Mouse (Mus musculus): ENCODE measurements around the gene Micall1. TPM values are rescaled to one million over a fixed set of nuclear protein-coding genes. Genes with fewer than 3 reads are reported as not detected.

Micall1 gene
- 1.6 and 1.7 TPM in 2 replicates for polyA plus RNA-seq (2012; rRNA removed)
- polyA plus RNA-seq (2014; fragmentation: Nextera tagmentation; extraction: Ambion mirVana) = 0.69 and 0.71 TPM in 2 replicates

DNA sequence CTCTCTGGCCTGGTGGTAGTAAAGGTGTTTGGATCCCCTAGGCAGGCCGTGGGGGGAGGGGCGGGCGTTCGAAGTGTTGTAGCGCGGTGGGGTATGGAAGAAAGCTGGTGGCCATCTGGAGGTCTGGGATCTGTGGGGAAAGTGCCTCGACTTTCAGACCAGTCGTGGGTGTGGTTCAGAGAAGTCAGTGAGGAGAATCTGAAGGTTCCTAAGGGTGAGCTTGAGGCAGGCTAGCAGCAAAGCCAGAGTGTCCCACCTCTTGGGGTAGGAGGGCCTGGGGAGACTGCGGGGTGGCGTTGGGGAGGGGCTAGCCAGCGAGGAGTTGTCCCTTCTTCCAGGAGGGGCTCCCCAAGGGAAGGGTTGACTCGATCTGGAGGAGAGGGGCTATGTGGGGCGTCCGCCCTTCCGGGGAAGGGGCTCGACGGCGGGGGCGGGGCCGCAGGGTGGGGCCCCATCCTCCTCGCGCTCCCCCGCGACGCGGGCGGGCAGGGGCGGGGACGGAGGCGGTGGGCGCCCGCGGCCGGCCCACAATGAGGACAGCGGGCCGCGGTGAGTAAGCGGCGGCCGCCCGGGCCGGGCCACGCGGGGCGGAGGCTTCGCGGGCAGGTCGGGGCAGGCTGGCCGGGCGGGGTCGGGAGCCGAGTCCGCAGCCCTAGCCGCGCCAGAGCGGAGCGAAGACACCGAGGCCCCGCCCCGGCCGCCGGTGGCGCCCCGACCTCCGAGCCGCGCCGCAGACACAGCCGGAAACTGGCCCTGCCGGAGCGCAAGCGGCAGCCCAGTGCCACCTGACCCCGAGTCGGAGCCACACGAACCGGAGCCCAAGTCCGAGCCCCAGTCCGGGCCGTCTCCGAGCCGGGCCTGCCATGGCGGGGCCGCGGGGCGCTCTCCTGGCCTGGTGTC lies at the start of gene Micall1:
Micall1 (plus strand) TSS at position 478 of the 900 bp plus-strand sequence.
- peak within 1 kb of the TSS; percentile 92 for H3K4me2 ChIP-seq (ENCODE audit: low read depth)
- no peaks in the 10 kb centered on the region for H3K36me3 ChIP-seq (replicated peaks; ENCODE audit: control insufficient read depth, insufficient read depth, low read depth)
- under 1% methylated on average over 68 of the region's 85 CpGs for WGBS (ENCODE audit: insufficient replicate concordance)
- TF ChIP-seq CTCF (IDR thresholded peaks at IDR 0.05; ENCODE audit: low read depth) (no peak), EP300 (IDR thresholded peaks at IDR 0.05; ENCODE audit: low read depth) (no peak)
- peaks cover 2% of the 10 kb centered on the region; the same call in 1 of the 2 replicates for H3K27me3 ChIP-seq (ENCODE audit: control insufficient read depth, insufficient read depth, low read length)
- DNase-seq (ENCODE audit: low read depth in 3 of 3, low spot score in 3 of 3) (peak in 2 of 3 experiments; percentile 34 to 38), ATAC-seq (ENCODE audit: insufficient read depth) (peak; percentile 75)
- H3K27ac ChIP-seq = no peak within 1 kb of the TSS
- H3K9ac ChIP-seq (replicated peaks) = peak within 1 kb of the TSS; percentile 64
- peaks cover 7 to 25% of the 10 kb centered on the region in 2 experiments for H3K4me1 ChIP-seq (replicated peaks; ENCODE audit: control insufficient read depth in 2 of 2, insufficient read depth in 2 of 2, low read length in 1 of 2)
- H3K9me3 ChIP-seq (ENCODE audit: control insufficient read depth, low read length) = no peaks in the 10 kb centered on the region
- peak within 1 kb of the TSS; percentile 63 to 67 for H3K4me3 ChIP-seq (ENCODE audit: insufficient read depth in 1 of 2, low read depth in 2 of 2, low read length in 2 of 2)

- Histone ChIP-seq H3K4me1 (replicated peaks; ENCODE audit: control insufficient read depth in 2 of 2, insufficient read depth in 2 of 2, low read length in 1 of 2) (peaks cover 37 to 38% of the 10 kb centered on the region in 2 experiments), H3K4me3 (ENCODE audit: insufficient read depth in 1 of 2, low read depth in 2 of 2, low read length in 2 of 2) (peak overlapping the region; percentile 32 to 93), H3K9ac (replicated peaks) (peak overlapping the region; percentile 94), H3K27ac (peak overlapping the region; percentile 42), H3K36me3 (replicated peaks; ENCODE audit: control insufficient read depth, insufficient read depth, low read depth) (peaks cover 51% of the 10 kb centered on the region), H3K9me3 (ENCODE audit: control insufficient read depth, low read length) (no peaks in the 10 kb centered on the region), H3K27me3 (ENCODE audit: control insufficient read depth, insufficient read depth, low read length) (no peaks in the 10 kb centered on the region), H3K4me2 (ENCODE audit: low read depth) (peak overlapping the region; percentile 87)
- ATAC-seq (ENCODE audit: insufficient read depth) = no peak
- DNase-seq (ENCODE audit: low read depth in 3 of 3, low spot score in 3 of 3) = no peak
- WGBS (ENCODE audit: insufficient replicate concordance) = 68% methylated on average over 14 of the region's 14 CpGs
- TF ChIP-seq EP300 (IDR thresholded peaks at IDR 0.05; ENCODE audit: low read depth) = no peak
Measured at GRCm38 (mm10) chr15:79060887-79061565, 47.7 kb upstream of the Micall1 start.

DNA sequence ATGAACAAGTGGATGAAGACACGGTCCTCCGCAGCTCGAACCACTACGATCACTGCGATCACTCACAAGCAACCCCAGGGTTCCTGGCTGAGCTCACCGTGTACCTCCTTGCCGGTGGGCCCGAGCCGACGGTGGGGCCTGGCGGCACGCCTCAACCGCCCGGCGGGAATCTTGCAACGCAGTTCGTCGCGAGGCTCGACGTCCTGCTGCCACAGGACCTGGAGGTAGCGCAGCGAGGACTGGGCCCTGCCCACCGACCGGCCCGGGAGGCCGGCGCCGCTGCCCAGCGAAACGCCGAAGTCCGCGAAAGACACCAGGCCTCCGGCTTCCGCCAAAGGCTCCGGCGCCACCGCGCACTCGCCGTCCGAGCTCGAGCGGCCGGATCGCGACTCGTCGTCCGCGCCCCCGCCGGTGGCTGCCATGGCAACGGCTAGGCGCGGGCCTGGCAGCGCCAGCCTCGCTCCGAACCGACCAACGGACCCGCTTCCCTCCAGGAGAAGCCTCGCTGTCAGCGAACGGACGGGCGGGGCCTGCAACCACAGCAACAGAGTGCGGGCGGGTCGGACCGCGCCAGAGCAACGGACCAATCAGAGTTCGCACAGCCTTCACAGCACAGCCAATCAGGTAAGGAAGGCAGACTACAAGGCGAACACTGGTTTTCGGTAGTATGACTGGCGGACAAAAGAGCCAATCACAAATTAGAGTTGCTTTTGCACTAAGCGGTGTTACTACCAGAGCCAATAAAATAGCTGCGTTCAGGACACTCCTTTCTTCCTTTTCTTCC lies 46.1 kb upstream of the Micall1 start, which contains the start of gene Ankrd54:
Ankrd54 (minus strand) TSS at position 518 of the 784 bp plus-strand sequence.
- Histone ChIP-seq H3K4me2 (ENCODE audit: low read depth) (peak within 1 kb of the TSS; percentile 87), H3K36me3 (replicated peaks; ENCODE audit: control insufficient read depth, insufficient read depth, low read depth) (peaks cover 35% of the 10 kb centered on the region), H3K4me1 (replicated peaks; ENCODE audit: control insufficient read depth in 2 of 2, insufficient read depth in 2 of 2, low read length in 1 of 2) (peaks cover 49 to 50% of the 10 kb centered on the region in 2 experiments), H3K9ac (replicated peaks) (peak within 1 kb of the TSS; percentile 94), H3K27me3 (ENCODE audit: control insufficient read depth, insufficient read depth, low read length) (no peaks in the 10 kb centered on the region), H3K27ac (peak within 1 kb of the TSS; percentile 78), H3K9me3 (ENCODE audit: control insufficient read depth, low read length) (no peaks in the 10 kb centered on the region), H3K4me3 (ENCODE audit: insufficient read depth in 1 of 2, low read depth in 2 of 2, low read length in 2 of 2) (peak within 1 kb of the TSS; percentile 87 to 93)
- ATAC-seq (ENCODE audit: insufficient read depth) = peak; percentile 95
- under 1% methylated on average over 80 of the region's 80 CpGs for WGBS (ENCODE audit: insufficient replicate concordance)
- DNase-seq (ENCODE audit: low read depth in 3 of 3, low spot score in 3 of 3) = peak; percentile 100
- no peak for TF ChIP-seq CTCF (IDR thresholded peaks at IDR 0.05; ENCODE audit: low read depth)
- TF ChIP-seq EP300 (IDR thresholded peaks at IDR 0.05; ENCODE audit: low read depth) = no peak

- Histone ChIP-seq H3K27ac (peak overlapping the region; percentile 58), H3K4me3 (ENCODE audit: insufficient read depth in 1 of 2, low read depth in 2 of 2, low read length in 2 of 2) (peak overlapping the region; percentile 49 to 55), H3K4me1 (replicated peaks; ENCODE audit: control insufficient read depth in 2 of 2, insufficient read depth in 2 of 2, low read length in 1 of 2) (peaks cover 49 to 51% of the 10 kb centered on the region in 2 experiments), H3K27me3 (ENCODE audit: control insufficient read depth, insufficient read depth, low read length) (no peaks in the 10 kb centered on the region), H3K4me2 (ENCODE audit: low read depth) (peak overlapping the region; percentile 77), H3K36me3 (replicated peaks; ENCODE audit: control insufficient read depth, insufficient read depth, low read depth) (peaks cover 28% of the 10 kb centered on the region), H3K9ac (replicated peaks) (peak overlapping the region; percentile 65), H3K9me3 (ENCODE audit: control insufficient read depth, low read length) (no peaks in the 10 kb centered on the region)
- TF ChIP-seq CTCF (IDR thresholded peaks at IDR 0.05; ENCODE audit: low read depth) (no peak), EP300 (IDR thresholded peaks at IDR 0.05; ENCODE audit: low read depth) (peak; percentile 63)
- 8% methylated on average over 14 of the region's 14 CpGs for WGBS (ENCODE audit: insufficient replicate concordance)
- ATAC-seq (ENCODE audit: insufficient read depth) (no peak), DNase-seq (ENCODE audit: low read depth in 3 of 3, low spot score in 3 of 3) (no peak)
Measured at GRCm38 (mm10) chr15:79063160-79063740, 45.4 kb upstream of the Micall1 start.
